Mouse (Mus musculus) liver (tissue): ENCODE data around the gene Bcl2l2.

ENCODE experiments used
- DNase-seq: peaks from one replicate; pipeline ENCODE4 v3.0.0-alpha.2; 2020; ENCODE audit warnings: mixed read lengths

The Bcl2l2 gene

GRCm38 (mm10) chr14:54937361-54938182 is 54.4 kb downstream of the Bcl2l2 start:
- no peak for DNase-seq
